Mouse (Mus musculus) liver, embryonic 14.5 days (tissue): Measurements from ENCODE around the gene Gpx4. TPM values are rescaled to one million over a fixed set of nuclear protein-coding genes. Genes with fewer than 3 reads are reported as not detected.

Experiments
- ATAC-seq: fragments of 200-750 bp; cut with Nextera tagmentation; 2 replicates; pipeline ENCODE4 v1.8.0; 2017; ENCODE audit warnings: moderate number of reproducible peaks, mild to moderate bottlenecking, moderate library complexity; ENCODE audit not compliant: insufficient read depth
- DNase-seq, 3 experiments: peaks; one replicate each; pipeline ENCODE4 v3.0.0-alpha.2; 2012 to 2013; ENCODE audit warnings: low read depth in 3 of 3, low spot score in 3 of 3
- H3K27ac ChIP-seq: fragments of 300-500 bp; sonication (generic); 2 replicates; pipeline ENCODE4 v1.5.1; 2014; ENCODE audit warnings: moderate library complexity, mild to moderate bottlenecking, control low read depth, inconsistent platforms
- H3K27me3 ChIP-seq: fragments of 300-500 bp; sonication (generic); 2 replicates; pipeline ENCODE4 v1.6.1; 2014; ENCODE audit warnings: mild to moderate bottlenecking, low read length, moderate library complexity; ENCODE audit not compliant: control insufficient read depth, insufficient read depth
- H3K36me3 ChIP-seq: fragments of 300-500 bp; sonication (generic); replicated peaks from 2 replicates; pipeline ENCODE4 v1.6.1; 2014; ENCODE audit warnings: low read depth; ENCODE audit not compliant: control insufficient read depth, insufficient read depth
- H3K4me1 ChIP-seq, 2 experiments: fragments of 200-500 bp in 1 of 2; fragments of 300-500 bp in 1 of 2; sonication (generic) in 1 of 2; replicated peaks; 2 replicates each; pipeline ENCODE4 v1.6.1; 2012 to 2014; ENCODE audit warnings: antibody characterized with exemption in 1 of 2, inconsistent platforms in 1 of 2, low read length in 1 of 2; ENCODE audit not compliant: control insufficient read depth in 2 of 2, insufficient read depth in 2 of 2
- H3K4me2 ChIP-seq: fragments of 300-500 bp; sonication (generic); 2 replicates; pipeline ENCODE4 v1.6.1; 2014; ENCODE audit warnings: low read depth, mild to moderate bottlenecking, control low read depth, moderate library complexity
- H3K4me3 ChIP-seq, 2 experiments: fragments of 200-500 bp in 1 of 2; fragments of 300-500 bp in 1 of 2; sonication (generic) in 1 of 2; 2 replicates each; pipeline ENCODE4 v1.5.1; 2012 to 2014; ENCODE audit warnings: low read depth in 2 of 2, low read length in 2 of 2, mild to moderate bottlenecking in 2 of 2, control low read depth in 1 of 2, inconsistent platforms in 1 of 2, moderate library complexity in 1 of 2; ENCODE audit not compliant: insufficient read depth in 1 of 2
- H3K9ac ChIP-seq: fragments of 300-500 bp; sonication (generic); replicated peaks from 2 replicates; pipeline ENCODE4 v1.6.1; 2014; ENCODE audit warnings: mild to moderate bottlenecking, control low read depth, moderate library complexity
- H3K9me3 ChIP-seq: fragments of 300-500 bp; sonication (generic); 2 replicates; pipeline ENCODE4 v1.6.1; 2016; ENCODE audit warnings: low read length, mixed read lengths; ENCODE audit not compliant: control insufficient read depth
- CTCF ChIP-seq: IDR thresholded peaks from 2 replicates; pipeline ENCODE4 v1.5.1; 2016; ENCODE audit warnings: antibody characterized with exemption, low read depth, control low read depth
- EP300 ChIP-seq: IDR thresholded peaks from 2 replicates; pipeline ENCODE4 v1.6.1; 2016; ENCODE audit warnings: antibody characterized with exemption, low read depth
- WGBS: fragments of 180-500 bp; shearing (Covaris S2); extraction: QIAGEN DNeasy Blood & Tissue Kit; methylation state at CpG from one replicate; pipeline ENCODE4 v1.1.7; 2014; ENCODE audit not compliant: insufficient replicate concordance; 5-methylcytosine and 5-hydroxymethylcytosine counted together
- polyA plus RNA-seq, 2 experiments: library from polyadenylated mRNA; depleted of rRNA in 1 of 2; stranded (reverse) in 1 of 2; unstranded in 1 of 2; fragments of >200 nt; fragmentation: Nextera tagmentation in 1 of 2; extraction: Ambion mirVana in 1 of 2; gene quantifications; 2 replicates each; pipeline versions ENCODE4 v1.2.1 to v1.2.3; 2012 to 2014

The Gpx4 gene
- polyA plus RNA-seq, 2 experiments, result 388 to 724 TPM

DNA sequence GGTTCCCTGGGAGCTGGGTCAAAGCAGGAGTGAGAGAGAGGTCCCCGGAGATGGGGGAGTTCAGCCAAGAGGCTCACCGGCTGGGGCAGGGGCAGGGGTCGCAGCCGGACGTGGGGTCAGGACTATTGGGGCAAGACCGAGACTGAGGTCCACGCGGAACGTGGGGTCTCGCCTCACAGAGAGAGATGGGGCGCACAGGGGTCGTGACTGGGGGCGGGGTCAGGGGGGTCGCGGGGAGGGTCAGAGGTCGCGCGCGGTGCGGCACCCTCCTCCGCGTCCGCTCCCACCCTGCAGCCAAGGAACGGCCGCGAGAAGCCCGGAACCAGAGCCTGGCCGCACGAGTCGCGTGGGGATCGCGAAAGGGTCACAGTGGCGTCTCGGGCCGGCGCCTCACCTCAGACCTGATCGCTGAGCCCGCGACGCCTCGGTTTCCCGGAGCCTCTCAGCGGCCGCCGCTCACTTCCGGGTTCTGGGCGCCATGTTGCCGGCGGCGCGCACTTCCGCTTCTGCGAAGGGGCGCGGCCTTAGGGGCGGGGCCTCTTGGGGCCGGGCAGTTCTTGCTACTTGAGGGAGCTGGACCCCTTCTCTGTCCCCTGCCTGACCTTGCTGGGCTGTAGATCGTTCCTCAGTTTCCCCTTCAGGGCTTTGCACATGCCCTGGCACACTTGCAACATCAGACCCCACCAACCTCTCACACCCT is 55.4 kb downstream of the Gpx4 start:
- peaks cover 39 to 51% of the 10 kb centered on the region in 2 experiments for H3K4me1 ChIP-seq

DNA sequence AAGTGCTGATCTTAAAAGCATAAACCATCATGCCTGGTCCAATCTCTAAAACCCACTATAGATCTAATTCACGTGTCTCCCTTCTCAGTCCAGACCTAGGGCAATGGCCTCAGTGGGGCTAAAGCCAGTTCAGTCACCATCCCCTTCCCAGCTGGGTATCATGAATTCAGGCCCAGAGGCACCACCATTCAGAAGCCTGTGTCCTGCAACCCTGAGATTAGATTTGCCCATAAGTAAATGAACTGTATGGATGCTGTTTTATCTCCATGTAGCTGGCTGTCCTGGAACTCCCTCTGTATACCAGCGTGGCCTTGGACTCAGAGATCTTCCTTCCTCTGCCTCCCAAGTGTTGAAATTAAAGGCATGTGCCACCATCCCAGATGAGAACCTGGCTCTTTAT is 56.1 kb downstream of the Gpx4 start:
- Histone ChIP-seq H3K4me3 (peak overlapping the region in 1 of 2 experiments; percentile 85; a peak in 2 of 4 replicates), H3K9me3 (no peaks in the 10 kb centered on the region), H3K4me2 (peak overlapping the region; percentile 82), H3K36me3 (no peaks in the 10 kb centered on the region), H3K27ac (peak overlapping the region; percentile 92), H3K9ac (peak overlapping the region; percentile 92), H3K27me3 (no peaks in the 10 kb centered on the region), H3K4me1 (peaks cover 33 to 44% of the 10 kb centered on the region in 2 experiments)
- no peak for TF ChIP-seq CTCF
- peak; percentile 64 for TF ChIP-seq EP300
- DNase-seq (peak in 2 of 3 experiments; percentile 65), ATAC-seq (peak; percentile 71)
- WGBS, result 46% methylated on average over 2 of the region's 2 CpGs

More for the DNA sequence above, 55.4 kb downstream of the Gpx4 start:
- H3K4me2 ChIP-seq, result peak overlapping the region; percentile 82
- H3K9ac ChIP-seq, result peak overlapping the region; percentile 92
- DNase-seq (peak; percentile 76 to 78 (median 77)), ATAC-seq (peak; percentile 82)
- WGBS, result under 1% methylated on average over 59 of the region's 59 CpGs
- H3K9me3 ChIP-seq, result no peaks in the 10 kb centered on the region
- peak overlapping the region; percentile 92 for H3K27ac ChIP-seq
- H3K4me3 ChIP-seq, result peak overlapping the region; percentile 85 to 88
- no peaks in the 10 kb centered on the region for H3K27me3 ChIP-seq
- H3K36me3 ChIP-seq, result no peaks in the 10 kb centered on the region
- TF ChIP-seq CTCF (no peak), EP300 (no peak)

DNA sequence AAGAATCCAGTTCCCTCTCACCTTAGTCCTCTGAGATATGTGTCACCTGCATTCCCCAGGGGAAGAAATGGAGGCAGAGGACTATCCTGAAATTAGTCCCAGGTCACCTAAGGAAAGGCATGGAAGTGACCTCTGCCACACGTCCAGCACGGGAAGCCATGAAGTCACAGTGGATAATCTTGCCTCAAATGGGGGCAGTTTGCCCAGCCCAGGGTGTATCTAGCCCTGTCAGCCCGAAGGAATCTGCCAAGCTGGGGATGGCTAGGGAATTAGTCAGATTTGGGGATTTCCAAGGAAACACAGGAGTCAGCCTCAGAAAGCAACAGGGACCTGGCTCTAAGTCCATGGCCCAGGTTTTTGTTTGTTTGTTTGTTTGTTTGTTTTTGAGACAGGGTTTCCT is 57.2 kb downstream of the Gpx4 start:
- peaks cover 21 to 33% of the 10 kb centered on the region in 2 experiments for H3K4me1 ChIP-seq
- no peak overlapping the region for H3K27ac ChIP-seq

DNA sequence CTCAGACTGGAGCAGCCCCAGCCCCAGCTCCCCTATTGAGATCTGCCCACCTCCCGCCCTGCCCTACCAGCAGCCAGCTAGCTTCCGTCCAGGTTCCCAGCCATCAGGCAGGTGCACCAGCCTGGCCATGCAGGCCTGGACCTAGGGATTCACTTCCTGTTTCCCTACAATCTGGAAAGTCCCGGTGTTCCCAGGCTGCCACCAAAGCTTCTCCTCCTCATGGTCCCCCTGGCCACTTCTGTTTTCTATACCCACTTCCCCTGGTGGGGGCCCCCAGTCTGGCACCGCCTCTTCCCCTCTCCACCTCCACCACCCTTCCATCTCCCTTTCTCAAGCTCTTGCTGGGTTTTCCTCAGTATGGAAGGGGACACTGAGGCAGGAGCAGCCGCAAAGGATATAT is 58.5 kb downstream of the Gpx4 start, which contains the start of gene Sbno2:
Sbno2 (minus strand) TSS at position 112 of the 400 bp plus-strand sequence.
- Histone ChIP-seq H3K36me3 (no peaks in the 10 kb centered on the region), H3K27me3 (no peaks in the 10 kb centered on the region), H3K9me3 (no peaks in the 10 kb centered on the region), H3K9ac (no peak within 1 kb of the TSS), H3K4me1 (peaks cover 20 to 22% of the 10 kb centered on the region in 2 experiments), H3K4me2 (no peak within 1 kb of the TSS), H3K4me3 (no peak within 1 kb of the TSS), H3K27ac (no peak within 1 kb of the TSS)
- TF ChIP-seq EP300, result no peak
- no peak for TF ChIP-seq CTCF
- WGBS, result 45% methylated on average over 5 of the region's 5 CpGs
- ATAC-seq (no peak), DNase-seq (no peak)

More for the DNA sequence above, 57.2 kb downstream of the Gpx4 start:
- Histone ChIP-seq H3K36me3 (no peaks in the 10 kb centered on the region), H3K9ac (no peak overlapping the region), H3K4me3 (no peak overlapping the region), H3K4me2 (no peak overlapping the region), H3K9me3 (no peaks in the 10 kb centered on the region), H3K27me3 (no peaks in the 10 kb centered on the region)
- DNase-seq (no peak), ATAC-seq (no peak)
- 68% methylated on average over 3 of the region's 3 CpGs for WGBS
- no peak for TF ChIP-seq CTCF
- TF ChIP-seq EP300, result no peak

DNA sequence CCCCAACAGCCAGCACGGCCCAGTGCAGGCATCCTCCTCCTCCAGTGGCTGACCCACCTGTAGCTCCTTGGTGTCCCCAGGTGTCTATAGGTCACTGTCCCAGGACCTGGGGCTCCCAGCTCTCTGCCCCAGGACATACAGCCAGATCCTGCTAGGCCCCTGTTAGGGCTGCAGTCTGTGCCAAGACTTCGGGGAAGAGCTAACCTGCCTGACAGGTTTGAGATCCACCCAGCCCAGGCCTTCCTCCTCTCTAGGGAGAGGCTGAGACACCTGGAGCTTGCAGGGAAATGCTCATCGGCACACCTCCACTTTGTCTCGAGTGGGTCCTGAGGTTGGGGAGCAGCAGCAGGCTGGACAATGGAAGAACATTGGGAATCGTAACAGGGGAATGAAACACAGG is 59.0 kb downstream of the Gpx4 start:
- no peak for TF ChIP-seq EP300
- TF ChIP-seq CTCF, result no peak
- Histone ChIP-seq H3K4me1 (peaks cover 17 to 18% of the 10 kb centered on the region in 2 experiments), H3K9me3 (no peaks in the 10 kb centered on the region), H3K4me3 (no peak overlapping the region), H3K9ac (no peak overlapping the region), H3K36me3 (no peaks in the 10 kb centered on the region), H3K27ac (no peak overlapping the region), H3K27me3 (no peaks in the 10 kb centered on the region), H3K4me2 (no peak overlapping the region)
- WGBS, result 61% methylated on average over 5 of the region's 5 CpGs
- DNase-seq, result no peak
- no peak for ATAC-seq

Other genes with a start within 250 kb of the Gpx4 start
Only the 30 nearest of the 32 such genes appear.
- 0.13 and 0.18 TPM in 2 replicates for gene Misp, start 226.2 kb upstream of the Gpx4 start, polyA plus RNA-seq (2012; rRNA removed)
- gene Misp, start 226.2 kb upstream of the Gpx4 start, polyA plus RNA-seq (2014; fragmentation: Nextera tagmentation; extraction: Ambion mirVana), result 0.41 TPM in 1 of 2 replicates, not detected in the other
- 118 and 126 TPM in 2 replicates for gene Ptbp1, start 192.7 kb upstream of the Gpx4 start, polyA plus RNA-seq (2012; rRNA removed)
- 84.5 and 99.8 TPM in 2 replicates for gene Ptbp1, start 192.7 kb upstream of the Gpx4 start, polyA plus RNA-seq (2014; fragmentation: Nextera tagmentation; extraction: Ambion mirVana)
- gene Prtn3, start 172.7 kb upstream of the Gpx4 start, polyA plus RNA-seq (2012; rRNA removed), result 133 and 152 TPM in 2 replicates
- gene Prtn3, start 172.7 kb upstream of the Gpx4 start, polyA plus RNA-seq (2014; fragmentation: Nextera tagmentation; extraction: Ambion mirVana), result 86.8 and 132 TPM in 2 replicates
- 6.7 and 7.0 TPM in 2 replicates for gene Plppr3, start 172.5 kb upstream of the Gpx4 start, polyA plus RNA-seq (2012; rRNA removed)
- gene Plppr3, start 172.5 kb upstream of the Gpx4 start, polyA plus RNA-seq (2014; fragmentation: Nextera tagmentation; extraction: Ambion mirVana), result 2.8 and 3.0 TPM in 2 replicates
- gene Elane, start 160.9 kb upstream of the Gpx4 start, polyA plus RNA-seq (2012; rRNA removed), result 52.2 and 61.9 TPM in 2 replicates
- 116 and 151 TPM in 2 replicates for gene Elane, start 160.9 kb upstream of the Gpx4 start, polyA plus RNA-seq (2014; fragmentation: Nextera tagmentation; extraction: Ambion mirVana)
- gene Cfd, start 156.3 kb upstream of the Gpx4 start, polyA plus RNA-seq (2012; rRNA removed), result 0.14 and 0.29 TPM in 2 replicates
- not detected in 2 replicates for gene Cfd, start 156.3 kb upstream of the Gpx4 start, polyA plus RNA-seq (2014; fragmentation: Nextera tagmentation; extraction: Ambion mirVana)
- gene Med16, start 138.2 kb upstream of the Gpx4 start, polyA plus RNA-seq (2012; rRNA removed), result 13.3 and 14.3 TPM in 2 replicates
- 10.0 and 12.0 TPM in 2 replicates for gene Med16, start 138.2 kb upstream of the Gpx4 start, polyA plus RNA-seq (2014; fragmentation: Nextera tagmentation; extraction: Ambion mirVana)
- not detected in 2 replicates for gene Gm26602, start 136.3 kb upstream of the Gpx4 start, polyA plus RNA-seq (2012; rRNA removed)
- gene Gm26602, start 136.3 kb upstream of the Gpx4 start, polyA plus RNA-seq (2014; fragmentation: Nextera tagmentation; extraction: Ambion mirVana), result not detected in 2 replicates
- 0.17 and 0.30 TPM in 2 replicates for gene Kiss1r, start 130.2 kb upstream of the Gpx4 start, polyA plus RNA-seq (2012; rRNA removed)
- 0.11 TPM in 1 of 2 replicates, not detected in the other for gene Kiss1r, start 130.2 kb upstream of the Gpx4 start, polyA plus RNA-seq (2014; fragmentation: Nextera tagmentation; extraction: Ambion mirVana)
- gene R3hdm4, start 126.0 kb upstream of the Gpx4 start, polyA plus RNA-seq (2012; rRNA removed), result 34.7 and 41.4 TPM in 2 replicates
- gene R3hdm4, start 126.0 kb upstream of the Gpx4 start, polyA plus RNA-seq (2014; fragmentation: Nextera tagmentation; extraction: Ambion mirVana), result 38.5 and 46.0 TPM in 2 replicates
- gene Arid3a, start 120.1 kb upstream of the Gpx4 start, polyA plus RNA-seq (2012; rRNA removed), result 5.5 and 6.4 TPM in 2 replicates
- gene Arid3a, start 120.1 kb upstream of the Gpx4 start, polyA plus RNA-seq (2014; fragmentation: Nextera tagmentation; extraction: Ambion mirVana), result 3.4 and 3.9 TPM in 2 replicates
- 22.3 and 24.7 TPM in 2 replicates for gene Wdr18, start 87.0 kb upstream of the Gpx4 start, polyA plus RNA-seq (2012; rRNA removed)
- 58.4 TPM in 2 replicates for gene Wdr18, start 87.0 kb upstream of the Gpx4 start, polyA plus RNA-seq (2014; fragmentation: Nextera tagmentation; extraction: Ambion mirVana)
- gene Grin3b, start 76.5 kb upstream of the Gpx4 start, polyA plus RNA-seq (2012; rRNA removed), result 0.01 and 0.03 TPM in 2 replicates
- gene Grin3b, start 76.5 kb upstream of the Gpx4 start, polyA plus RNA-seq (2014; fragmentation: Nextera tagmentation; extraction: Ambion mirVana), result 0.13 TPM in 1 of 2 replicates, not detected in the other
- gene Tmem259, start 62.8 kb upstream of the Gpx4 start, polyA plus RNA-seq (2012; rRNA removed), result 59.7 and 79.7 TPM in 2 replicates
- 5.9 and 8.6 TPM in 2 replicates for gene Tmem259, start 62.8 kb upstream of the Gpx4 start, polyA plus RNA-seq (2014; fragmentation: Nextera tagmentation; extraction: Ambion mirVana)
- gene Cnn2, start 58.6 kb upstream of the Gpx4 start, polyA plus RNA-seq (2012; rRNA removed), result 14.3 and 15.8 TPM in 2 replicates
- 33.8 and 39.7 TPM in 2 replicates for gene Cnn2, start 58.6 kb upstream of the Gpx4 start, polyA plus RNA-seq (2014; fragmentation: Nextera tagmentation; extraction: Ambion mirVana)
- gene Abca7, start 50.7 kb upstream of the Gpx4 start, polyA plus RNA-seq (2012; rRNA removed), result 11.2 and 12.7 TPM in 2 replicates
- gene Abca7, start 50.7 kb upstream of the Gpx4 start, polyA plus RNA-seq (2014; fragmentation: Nextera tagmentation; extraction: Ambion mirVana), result 4.9 and 6.0 TPM in 2 replicates
- 17.5 and 20.9 TPM in 2 replicates for gene Arhgap45, start 30.5 kb upstream of the Gpx4 start, polyA plus RNA-seq (2012; rRNA removed)
- gene Arhgap45, start 30.5 kb upstream of the Gpx4 start, polyA plus RNA-seq (2014; fragmentation: Nextera tagmentation; extraction: Ambion mirVana), result 7.9 and 9.3 TPM in 2 replicates
- gene Polr2e, start 7.4 kb upstream of the Gpx4 start, polyA plus RNA-seq (2012; rRNA removed), result 77.0 and 121 TPM in 2 replicates
- 88.0 and 90.2 TPM in 2 replicates for gene Polr2e, start 7.4 kb upstream of the Gpx4 start, polyA plus RNA-seq (2014; fragmentation: Nextera tagmentation; extraction: Ambion mirVana)
- 10.0 and 10.1 TPM in 2 replicates for gene Sbno2, start 58.4 kb downstream of the Gpx4 start, polyA plus RNA-seq (2012; rRNA removed)
- gene Sbno2, start 58.4 kb downstream of the Gpx4 start, polyA plus RNA-seq (2014; fragmentation: Nextera tagmentation; extraction: Ambion mirVana), result 6.6 and 7.6 TPM in 2 replicates
- 80.5 and 88.8 TPM in 2 replicates for gene Stk11, start 68.6 kb downstream of the Gpx4 start, polyA plus RNA-seq (2012; rRNA removed)
- gene Stk11, start 68.6 kb downstream of the Gpx4 start, polyA plus RNA-seq (2014; fragmentation: Nextera tagmentation; extraction: Ambion mirVana), result 17.4 and 18.9 TPM in 2 replicates
- 196 and 211 TPM in 2 replicates for gene Atp5d, start 91.5 kb downstream of the Gpx4 start, polyA plus RNA-seq (2012; rRNA removed)
- gene Atp5d, start 91.5 kb downstream of the Gpx4 start, polyA plus RNA-seq (2014; fragmentation: Nextera tagmentation; extraction: Ambion mirVana), result 249 and 270 TPM in 2 replicates
- gene Cbarp, start 93.7 kb downstream of the Gpx4 start, polyA plus RNA-seq (2012; rRNA removed), result 1.8 and 2.2 TPM in 2 replicates
- gene Cbarp, start 93.7 kb downstream of the Gpx4 start, polyA plus RNA-seq (2014; fragmentation: Nextera tagmentation; extraction: Ambion mirVana), result 0.42 and 1.1 TPM in 2 replicates
- 9.1 and 10.3 TPM in 2 replicates for gene Midn, start 101.1 kb downstream of the Gpx4 start, polyA plus RNA-seq (2012; rRNA removed)
- 5.1 and 5.7 TPM in 2 replicates for gene Midn, start 101.1 kb downstream of the Gpx4 start, polyA plus RNA-seq (2014; fragmentation: Nextera tagmentation; extraction: Ambion mirVana)
- 19.4 and 19.8 TPM in 2 replicates for gene Cirbp, start 118.8 kb downstream of the Gpx4 start, polyA plus RNA-seq (2012; rRNA removed)
- gene Cirbp, start 118.8 kb downstream of the Gpx4 start, polyA plus RNA-seq (2014; fragmentation: Nextera tagmentation; extraction: Ambion mirVana), result 10.1 and 10.7 TPM in 2 replicates
- 6.8 and 6.9 TPM in 2 replicates for gene 1600002K03Rik, start 125.8 kb downstream of the Gpx4 start, polyA plus RNA-seq (2012; rRNA removed)
- 10.6 and 13.2 TPM in 2 replicates for gene 1600002K03Rik, start 125.8 kb downstream of the Gpx4 start, polyA plus RNA-seq (2014; fragmentation: Nextera tagmentation; extraction: Ambion mirVana)
- 0.40 and 0.47 TPM in 2 replicates for gene Efna2, start 132.3 kb downstream of the Gpx4 start, polyA plus RNA-seq (2012; rRNA removed)
- 0.51 and 0.52 TPM in 2 replicates for gene Efna2, start 132.3 kb downstream of the Gpx4 start, polyA plus RNA-seq (2014; fragmentation: Nextera tagmentation; extraction: Ambion mirVana)
- gene Mum1, start 179.3 kb downstream of the Gpx4 start, polyA plus RNA-seq (2012; rRNA removed), result 12.9 and 18.8 TPM in 2 replicates
- 13.2 and 13.8 TPM in 2 replicates for gene Mum1, start 179.3 kb downstream of the Gpx4 start, polyA plus RNA-seq (2014; fragmentation: Nextera tagmentation; extraction: Ambion mirVana)
- 189 and 256 TPM in 2 replicates for gene Ndufs7, start 202.0 kb downstream of the Gpx4 start, polyA plus RNA-seq (2012; rRNA removed)
- gene Ndufs7, start 202.0 kb downstream of the Gpx4 start, polyA plus RNA-seq (2014; fragmentation: Nextera tagmentation; extraction: Ambion mirVana), result 272 and 285 TPM in 2 replicates
- 36.5 and 41.4 TPM in 2 replicates for gene Gamt, start 213.8 kb downstream of the Gpx4 start, polyA plus RNA-seq (2012; rRNA removed)
- 64.9 and 67.9 TPM in 2 replicates for gene Gamt, start 213.8 kb downstream of the Gpx4 start, polyA plus RNA-seq (2014; fragmentation: Nextera tagmentation; extraction: Ambion mirVana)
- gene Dazap1, start 214.3 kb downstream of the Gpx4 start, polyA plus RNA-seq (2012; rRNA removed), result 54.8 and 75.9 TPM in 2 replicates
- gene Dazap1, start 214.3 kb downstream of the Gpx4 start, polyA plus RNA-seq (2014; fragmentation: Nextera tagmentation; extraction: Ambion mirVana), result 20.4 and 22.7 TPM in 2 replicates